Mouse (Mus musculus) heart, embryonic 11.5 days (tissue): ENCODE measurements around the gene Hnrnpk. TPM values are rescaled to one million over a fixed set of nuclear protein-coding genes. Genes with fewer than 3 reads are reported as not detected.
A peak's percentile ranks its signal among the peaks of the same experiment; 100 is the strongest.
"Not testable (repeated sequence)": the region's sequence is repeated elsewhere in the genome, so short reads cannot be mapped to it uniquely, and the experiment has no call there.

Experiments used
- ATAC-seq: fragments of 200-750 bp; cut with Nextera tagmentation; replicated peaks from 2 replicates; pipeline ENCODE4 v1.8.0; 2017; ENCODE audit warnings: moderate library complexity; ENCODE audit not compliant: insufficient number of reproducible peaks, low FRiP score, low TSS enrichment
- H3K27ac ChIP-seq: fragments of 300-500 bp; sonication (generic); 2 replicates; pipeline ENCODE4 v1.5.1; 2014; ENCODE audit warnings: mild to moderate bottlenecking, low read depth, low read length
- H3K27me3 ChIP-seq: fragments of 300-500 bp; sonication (generic); 2 replicates; pipeline ENCODE4 v1.6.1; 2014; ENCODE audit warnings: mild to moderate bottlenecking, low read length, mixed read lengths; ENCODE audit not compliant: control insufficient read depth, insufficient read depth
- H3K36me3 ChIP-seq: fragments of 300-500 bp; sonication (generic); 2 replicates; pipeline ENCODE4 v1.6.1; 2014; ENCODE audit warnings: mild to moderate bottlenecking, low read length, moderate library complexity, mixed read lengths; ENCODE audit not compliant: control insufficient read depth, insufficient read depth
- H3K4me1 ChIP-seq: fragments of 300-500 bp; sonication (generic); 2 replicates; pipeline ENCODE4 v1.6.1; 2014; ENCODE audit warnings: low read length; ENCODE audit not compliant: control insufficient read depth, insufficient read depth
- H3K4me2 ChIP-seq: fragments of 300-500 bp; sonication (generic); 2 replicates; pipeline ENCODE4 v1.6.1; 2014; ENCODE audit warnings: mild to moderate bottlenecking, moderate library complexity
- H3K4me3 ChIP-seq: fragments of 300-500 bp; sonication (generic); 2 replicates; pipeline ENCODE4 v1.5.1; 2014; ENCODE audit warnings: low read depth, low read length
- H3K9ac ChIP-seq: fragments of 300-500 bp; sonication (generic); 2 replicates; pipeline ENCODE4 v1.6.1; 2014; ENCODE audit warnings: mild to moderate bottlenecking, low read depth, low read length, moderate library complexity
- H3K9me3 ChIP-seq: fragments of 300-500 bp; sonication (generic); replicated peaks from 2 replicates; pipeline ENCODE4 v1.6.1; 2016; ENCODE audit warnings: low read length; ENCODE audit not compliant: control insufficient read depth
- WGBS: fragments of 180-500 bp; shearing (Covaris S2); extraction: QIAGEN DNeasy Blood & Tissue Kit; methylation state at CpG from one replicate; pipeline ENCODE4 v1.1.7; 2014; ENCODE audit not compliant: insufficient replicate concordance; 5-methylcytosine and 5-hydroxymethylcytosine counted together
- polyA plus RNA-seq: library from polyadenylated mRNA; unstranded; fragments of >200 nt; fragmentation: Nextera tagmentation; extraction: Ambion mirVana; gene quantifications from 2 replicates; pipeline ENCODE4 v1.2.1, GENCODE M21; 2014

Gene Hnrnpk
- polyA plus RNA-seq, 1 experiment from 2014 or later: 1,114 TPM

DNA sequence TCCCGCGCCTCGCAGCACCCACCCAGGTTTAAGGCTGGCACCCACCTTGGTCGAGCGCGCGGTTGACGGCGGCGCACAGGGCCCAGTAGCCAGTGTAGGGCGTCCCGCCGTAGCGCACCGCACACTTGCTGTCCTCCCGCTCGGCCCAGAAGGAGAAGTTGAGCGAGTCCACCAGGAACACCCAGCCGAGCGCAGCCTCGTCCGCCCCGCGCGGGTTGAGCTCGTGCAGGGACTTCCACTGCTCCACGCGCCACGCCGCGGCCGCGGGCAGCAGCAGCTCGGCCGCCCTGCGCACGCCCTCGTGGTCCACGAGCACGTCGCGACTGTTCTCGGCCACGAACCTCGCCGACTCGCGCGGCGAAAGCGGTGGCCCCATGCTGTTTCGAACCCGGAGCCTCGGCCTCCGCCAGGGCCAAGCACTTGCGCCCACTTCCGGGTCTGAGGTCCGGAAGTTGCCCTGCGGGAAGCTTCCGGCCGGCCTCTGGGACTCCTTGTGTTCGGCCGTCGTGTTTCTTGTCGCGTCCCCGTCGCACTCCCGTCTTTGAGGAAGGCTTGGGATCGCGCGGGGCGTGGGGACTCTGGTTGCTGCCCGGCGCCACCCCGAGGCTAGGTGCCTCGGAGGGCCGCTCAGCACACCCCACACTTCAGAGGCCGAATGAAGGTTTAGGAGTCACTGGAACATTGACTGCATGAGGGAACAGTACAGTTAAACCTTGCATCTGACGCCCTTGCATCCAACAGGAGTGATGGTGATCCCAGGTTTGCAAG lies 18.2 kb downstream of the Hnrnpk start, which contains the start of gene 2210016F16Rik:
2210016F16Rik (minus strand) TSS at position 447 of the 768 bp plus-strand sequence.
- H3K9ac ChIP-seq: peak within 1 kb of the TSS; percentile 83
- peak; percentile 74 for ATAC-seq
- 2% methylated on average over 80 of the region's 80 CpGs for WGBS

DNA sequence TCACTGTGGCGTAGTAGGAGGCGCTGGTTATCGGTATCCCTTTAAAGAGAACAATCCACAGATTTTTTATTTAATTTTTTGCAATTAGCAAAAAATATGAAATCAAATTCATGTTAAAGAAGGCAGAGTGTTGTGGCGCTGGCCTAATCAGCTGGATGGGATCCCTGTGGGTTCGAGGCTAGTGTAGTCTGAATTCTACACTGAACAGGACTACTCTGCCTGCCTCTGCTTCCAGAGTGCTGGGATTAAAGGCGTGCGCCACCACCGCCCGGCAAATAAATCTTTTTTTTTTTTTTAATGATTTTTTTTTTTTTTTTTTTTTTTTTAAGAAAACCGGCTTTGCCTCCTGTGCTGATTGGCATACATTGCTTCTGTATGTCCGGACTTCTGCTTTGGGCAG lies 18.8 kb downstream of the Hnrnpk start:
- 51% methylated on average over 11 of the region's 11 CpGs for WGBS
- Histone ChIP-seq H3K4me2 (peak overlapping the region; percentile 88), H3K27me3 (no peaks in the 10 kb centered on the region), H3K4me3 (peak overlapping the region; percentile 66), H3K4me1 (no peaks in the 10 kb centered on the region), H3K9ac (peak overlapping the region; percentile 83), H3K36me3 (peaks cover 24% of the 10 kb centered on the region), H3K27ac (no peak overlapping the region), H3K9me3 (peaks cover 11% of the 10 kb centered on the region)
- no peak for ATAC-seq

More for the DNA sequence above, 18.2 kb downstream of the Hnrnpk start, which contains the start of gene 2210016F16Rik:
- peak within 1 kb of the TSS; percentile 29; the same call in 1 of the 2 replicates for H3K27ac ChIP-seq
- H3K27me3 ChIP-seq: no peaks in the 10 kb centered on the region
- peak within 1 kb of the TSS; percentile 88 for H3K4me2 ChIP-seq
- no peaks in the 10 kb centered on the region for H3K4me1 ChIP-seq
- peak within 1 kb of the TSS; percentile 66 for H3K4me3 ChIP-seq
- H3K36me3 ChIP-seq: peaks cover 24% of the 10 kb centered on the region
- H3K9me3 ChIP-seq: peaks cover 11% of the 10 kb centered on the region

DNA sequence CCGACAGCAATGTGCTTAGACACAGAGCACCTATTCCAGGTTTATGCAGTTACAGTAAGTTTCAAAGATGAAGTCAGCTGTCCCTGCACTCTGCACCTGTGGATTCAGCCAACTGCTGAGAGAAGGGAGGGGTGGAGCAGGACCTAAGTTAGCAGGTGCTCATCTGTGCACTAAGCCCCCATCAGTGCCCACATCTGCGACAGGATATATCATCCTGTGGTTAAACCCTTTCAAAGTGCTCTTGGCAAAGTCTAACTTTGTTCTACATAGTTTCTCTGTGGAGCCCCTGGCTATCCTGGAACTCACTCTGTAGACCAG lies 30.0 kb downstream of the Hnrnpk start:
- WGBS: 77% methylated on average over 2 of the region's 2 CpGs
- no peaks in the 10 kb centered on the region for H3K36me3 ChIP-seq
- ATAC-seq: no peak

DNA sequence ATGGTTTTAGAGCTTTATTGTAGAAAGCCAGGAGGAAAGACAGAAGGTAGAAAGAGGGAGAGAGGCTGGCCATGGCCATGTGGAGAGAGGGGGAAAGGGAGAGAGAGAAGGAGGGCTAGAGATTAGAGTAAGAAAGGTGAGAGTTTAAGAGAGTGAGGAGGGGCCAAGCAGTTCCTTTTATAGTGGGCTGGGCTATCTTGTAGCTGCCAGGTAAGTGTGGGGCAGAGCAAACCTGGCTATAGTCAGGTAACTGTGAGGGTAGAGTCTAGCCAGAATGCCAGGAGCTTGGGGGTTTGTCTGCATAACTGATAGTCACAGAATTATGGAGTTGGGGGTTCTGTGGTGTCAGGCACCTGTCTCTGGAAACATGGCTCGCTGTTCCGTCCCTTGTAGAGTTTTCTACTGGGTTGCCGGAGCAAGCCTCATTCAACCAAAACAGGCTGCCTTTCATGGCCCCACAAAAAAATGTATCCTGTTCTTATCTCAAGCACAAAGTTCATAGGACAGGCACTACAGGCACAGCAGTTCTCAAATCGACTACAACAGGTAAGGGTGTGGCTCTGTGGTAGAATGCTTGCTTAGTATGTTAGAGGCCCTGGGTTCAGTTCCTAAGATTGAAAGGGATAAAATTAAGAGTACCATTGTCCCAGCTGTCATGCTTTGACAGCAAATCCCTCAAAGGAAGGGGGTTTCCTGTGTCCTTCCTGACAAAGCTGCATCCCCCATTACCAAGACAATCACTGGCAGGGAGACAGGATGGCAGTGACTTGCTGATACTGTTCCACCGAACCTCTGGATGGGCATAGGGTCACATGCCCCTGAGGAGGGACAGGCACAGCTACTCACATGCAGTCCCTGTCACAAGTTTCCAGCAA lies 30.6 kb downstream of the Hnrnpk start:
- WGBS: 79% methylated on average over 5 of the region's 5 CpGs
- no peak overlapping the region for H3K4me3 ChIP-seq
- no peaks in the 10 kb centered on the region for H3K36me3 ChIP-seq
- H3K4me1 ChIP-seq: no peaks in the 10 kb centered on the region
- no peak overlapping the region for H3K27ac ChIP-seq
- H3K9ac ChIP-seq: no peak overlapping the region
- no peaks in the 10 kb centered on the region for H3K9me3 ChIP-seq
- no peaks in the 10 kb centered on the region for H3K27me3 ChIP-seq
- no peak for ATAC-seq
- no peak overlapping the region for H3K4me2 ChIP-seq

More for the DNA sequence above, 30.0 kb downstream of the Hnrnpk start:
- no peak overlapping the region for H3K4me2 ChIP-seq
- H3K27me3 ChIP-seq: no peaks in the 10 kb centered on the region
- no peak overlapping the region for H3K4me3 ChIP-seq
- no peak overlapping the region for H3K27ac ChIP-seq
- no peak overlapping the region for H3K9ac ChIP-seq
- no peaks in the 10 kb centered on the region for H3K9me3 ChIP-seq
- no peaks in the 10 kb centered on the region for H3K4me1 ChIP-seq

DNA sequence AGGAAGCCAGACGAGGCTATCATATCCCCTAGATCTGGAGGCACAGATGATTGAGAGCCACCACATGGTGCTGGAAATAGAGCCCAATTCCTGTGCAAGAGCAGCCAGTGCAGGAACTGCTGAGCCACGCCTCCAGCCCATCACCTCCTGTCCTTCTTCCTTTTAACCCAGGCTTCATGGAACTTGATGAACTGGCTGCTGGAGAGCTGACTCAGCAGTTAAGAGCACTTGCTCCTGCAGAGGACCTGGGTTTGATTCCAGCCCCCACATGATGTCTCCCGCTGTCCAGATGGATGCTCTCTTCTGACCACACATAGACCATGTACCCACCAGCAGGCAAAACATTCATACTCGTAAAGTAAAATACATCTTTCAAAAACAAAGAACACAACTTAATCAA lies 34.3 kb downstream of the Hnrnpk start:
- Histone ChIP-seq H3K27me3 (no peaks in the 10 kb centered on the region), H3K9me3 (no peaks in the 10 kb centered on the region), H3K9ac (no peak overlapping the region), H3K4me1 (no peaks in the 10 kb centered on the region), H3K4me3 (no peak overlapping the region), H3K4me2 (no peak overlapping the region), H3K27ac (no peak overlapping the region), H3K36me3 (no peaks in the 10 kb centered on the region)
- 58% methylated on average over 4 of the region's 4 CpGs for WGBS
- no peak for ATAC-seq

DNA sequence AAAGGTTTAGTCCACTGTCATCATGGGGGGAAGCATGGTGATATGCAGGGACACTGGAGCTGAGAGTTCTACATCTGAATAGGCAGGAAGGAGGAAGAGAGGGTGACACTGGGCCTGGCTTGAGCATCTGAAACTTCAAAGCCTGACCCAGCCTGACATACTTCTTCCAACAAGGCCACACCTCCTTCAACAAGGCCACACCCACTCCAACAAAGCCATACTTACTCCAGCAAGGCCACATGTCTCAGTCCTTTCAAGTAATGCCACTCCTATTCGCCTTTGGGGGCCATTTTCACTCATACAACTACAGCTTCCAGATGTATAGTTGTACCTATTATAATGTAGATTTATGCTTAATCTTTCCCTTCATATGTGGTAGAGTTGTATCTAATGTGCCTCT lies 35.5 kb downstream of the Hnrnpk start:
- no peak overlapping the region for H3K4me3 ChIP-seq
- H3K4me1 ChIP-seq: no peaks in the 10 kb centered on the region
- H3K27me3 ChIP-seq: no peaks in the 10 kb centered on the region
- H3K4me2 ChIP-seq: no peak overlapping the region
- H3K36me3 ChIP-seq: no peaks in the 10 kb centered on the region
- 60% methylated on average over 1 of the region's 1 CpGs for WGBS
- H3K27ac ChIP-seq: no peak overlapping the region
- no peak overlapping the region for H3K9ac ChIP-seq
- H3K9me3 ChIP-seq: no peaks in the 10 kb centered on the region
- ATAC-seq: no peak

DNA sequence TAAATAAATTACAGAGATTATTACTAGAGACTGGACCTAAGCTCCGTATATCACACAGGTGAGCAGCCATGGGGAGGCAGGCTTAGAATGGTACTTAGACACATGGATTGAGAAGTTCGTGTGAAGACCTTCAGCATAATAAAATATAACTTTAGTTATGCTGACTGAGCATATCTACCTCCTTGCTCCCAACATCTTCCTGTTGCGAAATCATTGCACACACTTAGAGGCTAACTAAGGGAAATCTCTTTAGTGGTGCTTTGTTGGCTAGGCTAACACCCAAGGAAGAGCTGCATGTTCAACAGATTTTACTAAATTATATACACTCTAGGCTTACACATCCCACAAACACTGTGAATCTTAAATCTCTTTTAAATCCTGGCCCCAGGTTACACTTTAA lies 36.8 kb downstream of the Hnrnpk start:
- Histone ChIP-seq H3K27ac (no peak overlapping the region), H3K4me1 (no peaks in the 10 kb centered on the region), H3K9me3 (no peaks in the 10 kb centered on the region), H3K9ac (no peak overlapping the region), H3K36me3 (no peaks in the 10 kb centered on the region), H3K4me3 (no peak overlapping the region), H3K27me3 (no peaks in the 10 kb centered on the region), H3K4me2 (no peak overlapping the region)
- WGBS: 80% methylated on average over 3 of the region's 3 CpGs
- ATAC-seq: no peak

DNA sequence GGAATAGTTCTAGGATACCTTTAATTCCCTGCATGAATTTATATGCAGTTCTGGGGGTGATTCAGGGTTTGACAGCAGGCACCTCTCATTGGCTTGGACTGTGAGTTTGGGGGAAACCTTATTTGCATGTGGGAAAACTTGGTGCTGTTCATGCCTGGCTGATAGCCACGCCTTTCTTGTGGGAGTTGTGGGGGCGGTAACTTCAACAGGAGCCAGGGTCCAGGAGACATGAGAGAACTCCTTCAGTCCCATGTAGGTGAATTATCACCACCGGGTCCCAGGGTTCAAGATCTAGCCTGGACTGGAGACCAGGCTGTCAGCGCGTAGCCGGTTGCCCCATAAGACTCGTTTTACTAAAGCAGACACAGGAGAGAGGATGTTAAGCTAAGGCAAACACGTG lies 38.0 kb downstream of the Hnrnpk start:
- not testable (repeated sequence) for H3K4me2 ChIP-seq

More for the DNA sequence above, 38.0 kb downstream of the Hnrnpk start:
- WGBS: 77% methylated on average over 8 of the region's 8 CpGs
- not testable (repeated sequence) for ATAC-seq, H3K4me1 ChIP-seq, H3K36me3 ChIP-seq, H3K9me3 ChIP-seq, H3K9ac ChIP-seq, H3K27ac ChIP-seq, H3K27me3 ChIP-seq, H3K4me3 ChIP-seq
